Mouse (Mus musculus): ENCODE results near the gene Btc.

Gene Btc

GRCm38 (mm10) chr5:91402339-91403211 is at the start of gene Btc:
TSS of gene Btc (minus strand) at chr5:91402994.
- peak; percentile 7 for DNase-seq (ENCODE audit: low spot score)

GRCm38 (mm10) chr5:91444981-91445517 is 42.3 kb upstream of the Btc start:
- DNase-seq (ENCODE audit: low spot score), result no peak

DNA sequence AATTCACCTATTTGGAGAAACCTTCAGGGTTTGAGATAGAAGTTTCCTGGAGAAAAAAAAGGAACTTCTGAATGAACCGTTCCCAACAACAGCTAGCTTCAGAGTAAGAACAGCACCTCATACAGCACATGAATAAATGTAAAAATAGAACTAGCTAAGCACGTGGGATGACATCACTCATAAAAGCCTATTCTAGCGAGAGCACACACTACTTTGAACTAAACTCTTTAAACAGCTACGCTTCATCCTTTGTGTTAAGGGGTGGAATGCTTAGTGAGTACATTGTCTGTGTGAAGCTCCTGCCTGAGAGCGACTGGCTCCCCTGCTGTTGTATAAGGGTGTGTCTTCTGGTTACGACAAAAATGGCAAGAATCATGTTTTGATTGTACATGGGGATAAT is 33.8 kb upstream of the Btc start:
- no peak for DNase-seq (ENCODE audit: low spot score)

- no peak for DNase-seq (ENCODE audit: low spot score)
Measured at GRCm38 (mm10) chr5:91434723-91435658, 32.2 kb upstream of the Btc start.

DNA sequence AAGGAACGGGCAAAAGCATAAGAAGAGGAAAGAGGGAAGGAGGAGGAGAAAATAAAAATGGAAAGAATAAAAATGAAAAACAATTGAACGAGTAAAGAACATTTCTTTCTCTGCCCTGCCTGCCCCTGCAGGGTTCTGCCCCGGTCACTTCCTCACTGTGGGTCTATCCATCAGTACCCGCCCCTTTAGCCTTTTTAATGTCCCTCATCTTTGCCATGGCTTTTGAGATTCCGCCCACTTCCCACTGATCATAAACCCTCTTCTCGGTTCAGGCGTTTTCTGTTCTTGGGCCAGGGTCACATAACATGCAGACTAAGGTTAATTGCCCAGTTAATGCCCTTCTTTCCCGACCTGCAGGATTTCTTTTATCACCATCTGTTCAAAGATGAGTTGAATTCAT is 25.8 kb upstream of the Btc start:
- DNase-seq (ENCODE audit: low spot score), result no peak

GRCm38 (mm10) chr5:91413814-91414213 is 11.0 kb upstream of the Btc start:
- DNase-seq (ENCODE audit: low spot score), result peak; percentile 4

DNA sequence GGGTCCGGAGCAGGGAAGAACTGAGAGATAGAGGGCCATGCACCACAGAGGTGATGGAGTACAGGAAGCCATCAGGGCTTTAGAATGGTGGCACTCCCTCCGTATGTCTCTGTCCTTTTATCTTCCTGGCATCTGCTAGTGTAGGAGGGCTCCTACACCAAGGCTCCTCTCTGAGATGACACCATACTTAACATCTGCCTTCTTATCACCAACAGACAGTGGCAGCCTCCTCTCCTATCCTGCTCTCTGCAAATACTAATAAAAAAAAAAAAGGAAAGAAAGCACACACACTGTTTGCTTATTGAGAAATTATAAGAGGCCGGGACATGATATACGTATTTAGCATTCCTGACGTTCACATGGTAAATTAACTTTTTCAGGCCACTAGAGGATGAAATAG is 1.5 kb upstream of the Btc start:
- DNase-seq (ENCODE audit: low spot score), result no peak

- DNase-seq (ENCODE audit: low spot score), result no peak
Measured at GRCm38 (mm10) chr5:91403281-91403680, 487 bp upstream of the Btc start.

DNA sequence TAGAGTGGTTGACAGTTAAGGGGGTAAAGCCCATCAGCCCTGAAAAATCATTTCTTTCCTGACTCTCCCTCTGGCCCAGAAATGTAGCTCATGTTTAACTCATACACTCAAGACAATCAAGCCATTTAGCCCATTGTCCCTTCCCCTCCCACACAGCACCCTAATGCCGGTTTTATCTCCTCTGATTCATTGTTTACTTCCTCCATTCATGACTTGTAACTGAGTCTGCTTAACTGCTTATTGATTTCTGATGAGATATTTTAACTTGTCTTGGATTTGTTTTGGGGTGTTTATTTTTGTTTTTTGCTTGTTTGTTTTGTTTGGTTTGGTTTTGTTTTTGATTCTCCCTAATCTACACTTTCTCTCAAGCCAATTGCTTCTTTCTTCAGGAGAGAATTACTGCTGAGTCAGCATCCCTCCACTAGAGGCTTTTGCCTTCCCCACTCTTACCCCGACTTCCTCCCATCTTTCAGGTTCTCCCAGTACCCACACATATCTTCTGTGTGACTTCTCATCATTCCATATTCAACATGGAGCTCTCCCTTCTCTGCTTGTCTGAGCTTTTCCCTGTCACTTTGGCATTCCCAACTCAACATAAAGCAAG is 2.2 kb downstream of the Btc start:
- no peak for DNase-seq (ENCODE audit: low spot score)

- no peak for DNase-seq (ENCODE audit: low spot score)
Measured at GRCm38 (mm10) chr5:91375467-91375866, 27.3 kb downstream of the Btc start.

DNA sequence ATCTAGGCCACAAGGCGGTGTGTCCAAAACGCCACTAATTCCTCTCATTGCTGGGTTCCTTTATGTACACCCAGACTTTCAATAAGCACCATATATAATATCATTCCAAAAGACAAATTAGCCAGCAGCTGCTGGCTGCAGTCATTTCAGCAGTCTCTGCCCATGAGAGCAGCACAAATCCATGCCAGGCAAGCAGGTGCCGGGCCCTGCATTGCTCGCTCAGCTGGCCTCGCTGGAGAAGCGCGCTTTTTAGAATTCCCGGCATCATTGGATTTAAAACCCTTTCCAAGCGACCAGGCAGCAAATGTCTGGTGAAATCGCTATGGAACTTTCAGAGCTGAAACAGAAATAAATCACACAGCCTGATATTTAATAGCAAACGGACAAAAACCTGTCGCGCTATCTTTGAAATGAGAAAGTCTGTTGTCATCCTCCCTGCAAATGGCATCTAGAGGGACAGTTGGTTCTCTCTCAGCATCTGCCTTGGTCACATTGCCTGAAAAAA is 34.7 kb downstream of the Btc start:
- DNase-seq (ENCODE audit: low spot score), result no peak

DNA sequence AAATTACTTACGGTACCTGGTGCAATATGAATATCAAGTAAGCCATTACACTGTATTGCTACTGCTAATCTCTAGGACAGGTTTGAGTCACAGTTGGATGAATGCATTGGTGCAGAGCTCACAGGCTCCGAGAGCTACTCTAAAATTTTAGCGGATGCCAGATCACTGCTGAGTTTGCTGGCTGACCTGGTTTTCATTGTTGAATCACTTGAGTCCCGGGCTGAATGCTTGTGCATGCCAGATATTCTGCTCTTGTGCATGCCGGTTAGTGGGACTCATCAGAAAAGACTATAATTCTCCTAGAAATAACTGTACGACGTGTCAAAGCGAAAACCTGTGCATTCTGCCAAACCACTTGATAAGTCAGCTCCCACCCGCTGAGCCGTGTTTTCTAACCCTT is 35.9 kb downstream of the Btc start:
- DNase-seq (ENCODE audit: low spot score), result no peak

DNA sequence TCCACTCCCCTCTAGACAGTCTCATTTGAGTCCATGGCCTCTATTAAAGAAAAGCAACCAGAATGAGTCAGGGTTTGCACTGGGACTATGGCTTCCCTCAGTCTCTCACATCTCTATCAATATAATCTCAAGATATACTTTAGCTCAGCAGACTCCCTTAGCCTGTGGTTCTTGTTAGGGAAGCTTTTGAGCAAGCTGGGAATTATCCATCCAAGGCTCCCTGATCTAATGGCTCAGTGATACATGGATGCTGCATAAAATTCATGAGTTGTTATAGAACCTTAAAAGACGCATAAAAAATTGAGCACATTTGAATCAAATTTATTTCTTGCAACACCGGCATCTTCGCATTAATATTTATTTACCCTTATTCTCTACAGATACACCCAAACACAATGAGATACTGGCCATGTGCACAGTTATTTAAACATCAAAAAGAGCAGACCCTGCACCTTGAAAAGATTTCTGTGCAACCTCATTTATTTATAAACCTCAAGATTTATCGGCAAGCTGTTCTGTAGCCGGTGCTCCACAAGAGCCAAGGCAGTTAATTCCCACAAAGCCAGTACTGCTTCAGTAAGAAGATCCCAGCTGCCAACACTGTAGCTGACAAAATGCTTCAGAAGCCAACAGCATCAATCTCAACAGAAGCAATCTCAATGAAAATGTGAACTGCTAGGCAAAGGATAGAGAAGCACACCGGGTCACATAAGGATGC is 39.4 kb downstream of the Btc start:
- DNase-seq (ENCODE audit: low spot score), result no peak

GRCm38 (mm10) chr5:91352645-91353044 is 50.1 kb downstream of the Btc start:
- no peak for DNase-seq (ENCODE audit: low spot score)

DNA sequence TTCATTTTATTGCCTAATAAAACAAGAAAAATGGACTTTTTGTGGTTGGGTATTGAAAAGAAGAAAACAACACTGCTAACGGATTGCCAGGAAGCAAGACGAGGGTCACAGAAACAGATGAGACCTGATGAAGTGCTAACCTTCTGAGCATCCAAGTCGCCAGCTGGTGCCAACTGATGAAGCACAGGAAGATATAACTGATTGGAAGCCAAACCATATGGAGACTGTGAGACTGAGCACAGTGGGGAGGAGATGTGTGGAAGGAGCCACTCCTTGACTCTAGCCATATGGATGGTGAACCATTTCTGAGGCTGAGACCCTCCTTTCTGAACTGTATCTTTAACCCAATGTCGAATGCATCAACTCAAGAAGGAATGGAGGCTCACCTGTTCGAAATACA is 57.1 kb downstream of the Btc start:
- DNase-seq (ENCODE audit: low spot score), result no peak

GRCm38 (mm10) chr5:91345064-91345463 is 57.7 kb downstream of the Btc start:
- DNase-seq (ENCODE audit: low spot score), result no peak

- no peak for DNase-seq (ENCODE audit: low spot score)
Measured at GRCm38 (mm10) chr5:91341981-91342760, 60.6 kb downstream of the Btc start.

DNA sequence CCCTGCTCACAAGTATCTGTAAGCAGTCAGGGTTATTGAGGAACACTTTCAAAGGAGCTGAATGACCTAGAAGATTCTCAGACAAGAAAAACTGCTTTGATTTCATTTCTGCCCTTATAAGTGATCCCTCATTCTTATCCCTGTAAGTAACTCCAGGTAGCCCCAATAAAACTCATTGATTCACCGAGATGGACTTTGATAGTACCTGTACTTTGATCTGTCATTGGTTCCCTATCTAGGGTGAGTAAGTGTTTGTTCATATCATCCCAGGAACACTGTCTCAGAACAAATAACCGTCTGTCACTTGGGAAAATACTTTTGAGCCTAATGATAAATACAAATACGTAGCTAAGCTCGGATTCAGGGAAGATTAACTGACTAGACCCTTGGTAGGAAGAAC is 68.6 kb downstream of the Btc start:
- DNase-seq (ENCODE audit: low spot score), result no peak

- no peak for DNase-seq (ENCODE audit: low spot score)
Measured at GRCm38 (mm10) chr5:91332079-91332865, 70.5 kb downstream of the Btc start.

DNA sequence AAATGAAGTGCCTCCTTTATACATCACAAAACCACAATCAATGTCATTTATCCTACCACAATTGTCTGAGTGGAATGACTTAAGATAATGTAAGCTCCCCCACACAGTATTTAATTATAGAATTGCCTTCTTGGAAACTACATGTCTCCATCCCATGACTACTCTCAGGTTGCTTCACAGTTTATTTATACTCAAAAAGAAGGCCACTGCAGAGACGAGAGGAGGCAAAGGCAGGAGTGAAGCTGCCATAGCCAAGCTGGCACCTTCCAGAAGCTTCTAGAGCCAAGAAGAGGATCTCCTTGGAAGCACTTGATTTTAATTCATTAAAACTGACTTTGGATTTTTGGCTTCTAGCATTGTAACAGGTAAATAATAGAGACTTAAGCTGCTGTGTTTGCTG is 81.0 kb downstream of the Btc start:
- DNase-seq (ENCODE audit: low spot score), result no peak
